Mouse (Mus musculus): ENCODE results near the gene Cbx4. TPM values are rescaled to one million over a fixed set of nuclear protein-coding genes. Genes with fewer than 3 reads are reported as not detected.

The Cbx4 gene
- polyA plus RNA-seq, 2 experiments = 11.4 to 24.3 TPM

- Histone ChIP-seq H3K4me1 (ENCODE audit: control insufficient read depth, insufficient read depth, low read length) (peaks cover 68% of the 10 kb centered on the region), H3K9me3 (ENCODE audit: control insufficient read depth, low read length) (no peaks in the 10 kb centered on the region), H3K4me3 (replicated peaks; ENCODE audit: low read length) (peak within 1 kb of the TSS; percentile 77), H3K27ac (replicated peaks; ENCODE audit: low read depth, low read length) (peak within 1 kb of the TSS; percentile 78), H3K27me3 (ENCODE audit: control insufficient read depth, insufficient read depth, low read length) (peaks cover 54% of the 10 kb centered on the region), H3K9ac (ENCODE audit: low read depth, low read length, severe bottlenecking) (peak within 1 kb of the TSS; percentile 78), H3K4me2 (replicated peaks; ENCODE audit: low read depth, low read length, severe bottlenecking) (peak within 1 kb of the TSS; percentile 100), H3K36me3 (ENCODE audit: control insufficient read depth, insufficient read depth, low read length) (peaks cover 9% of the 10 kb centered on the region)
- ATAC-seq (ENCODE audit: low FRiP score, low read depth) (peak; percentile 93), DNase-seq (ENCODE audit: low spot score) (peak; percentile 100)
- WGBS = 3% methylated on average over 50 of the region's 63 CpGs
- peak; percentile 50; the same call in 1 of the 2 replicates for TF ChIP-seq POLR2A (IDR thresholded peaks at IDR 0.05; ENCODE audit: borderline replicate concordance, extremely low read depth, insufficient read depth, insufficient read length)
Measured at GRCm38 (mm10) chr11:119040600-119041324, 45.3 kb downstream of the Cbx4 start, which contains the start of gene Cbx8. Cbx8 (minus strand) TSS chr11:119040969.

GRCm38 (mm10) chr11:119039732-119040512 lies 46.1 kb downstream of the Cbx4 start:
- 8% methylated on average over 21 of the region's 21 CpGs for WGBS
- Histone ChIP-seq H3K4me3 (replicated peaks; ENCODE audit: low read length) (peak overlapping the region; percentile 77), H3K27ac (replicated peaks; ENCODE audit: low read depth, low read length) (peak overlapping the region; percentile 78; the same call in 1 of the 2 replicates), H3K4me1 (ENCODE audit: control insufficient read depth, insufficient read depth, low read length) (peaks cover 67% of the 10 kb centered on the region), H3K4me2 (replicated peaks; ENCODE audit: low read depth, low read length, severe bottlenecking) (peak overlapping the region; percentile 100), H3K9ac (ENCODE audit: low read depth, low read length, severe bottlenecking) (peak overlapping the region; percentile 78), H3K27me3 (ENCODE audit: control insufficient read depth, insufficient read depth, low read length) (peaks cover 55% of the 10 kb centered on the region), H3K9me3 (ENCODE audit: control insufficient read depth, low read length) (no peaks in the 10 kb centered on the region), H3K36me3 (ENCODE audit: control insufficient read depth, insufficient read depth, low read length) (peaks cover 9% of the 10 kb centered on the region)
- ATAC-seq (ENCODE audit: low FRiP score, low read depth) (no peak), DNase-seq (ENCODE audit: low spot score) (no peak)
- no peak for TF ChIP-seq POLR2A (IDR thresholded peaks at IDR 0.05; ENCODE audit: borderline replicate concordance, extremely low read depth, insufficient read depth, insufficient read length)

GRCm38 (mm10) chr11:119038744-119039484 lies 47.1 kb downstream of the Cbx4 start:
- Histone ChIP-seq H3K4me3 (replicated peaks; ENCODE audit: low read length) (no peak overlapping the region), H3K4me1 (ENCODE audit: control insufficient read depth, insufficient read depth, low read length) (peaks cover 63% of the 10 kb centered on the region), H3K36me3 (ENCODE audit: control insufficient read depth, insufficient read depth, low read length) (peaks cover 9% of the 10 kb centered on the region), H3K9ac (ENCODE audit: low read depth, low read length, severe bottlenecking) (no peak overlapping the region), H3K27ac (replicated peaks; ENCODE audit: low read depth, low read length) (no peak overlapping the region), H3K9me3 (ENCODE audit: control insufficient read depth, low read length) (no peaks in the 10 kb centered on the region), H3K27me3 (ENCODE audit: control insufficient read depth, insufficient read depth, low read length) (peaks cover 52% of the 10 kb centered on the region), H3K4me2 (replicated peaks; ENCODE audit: low read depth, low read length, severe bottlenecking) (0 out of 2 replicates have a peak overlapping the region, but pooled peaks have one; percentile 11)
- 37% methylated on average over 22 of the region's 22 CpGs for WGBS
- no peak for ATAC-seq (ENCODE audit: low FRiP score, low read depth)
- TF ChIP-seq POLR2A (IDR thresholded peaks at IDR 0.05; ENCODE audit: borderline replicate concordance, extremely low read depth, insufficient read depth, insufficient read length) = no peak
- DNase-seq (ENCODE audit: low spot score) = no peak

- WGBS = 8% methylated on average over 18 of the region's 18 CpGs
- Histone ChIP-seq H3K9me3 (ENCODE audit: control insufficient read depth, low read length) (no peaks in the 10 kb centered on the region), H3K27ac (replicated peaks; ENCODE audit: low read depth, low read length) (no peak overlapping the region), H3K4me3 (replicated peaks; ENCODE audit: low read length) (peak overlapping the region; percentile 52), H3K4me1 (ENCODE audit: control insufficient read depth, insufficient read depth, low read length) (peaks cover 55% of the 10 kb centered on the region), H3K27me3 (ENCODE audit: control insufficient read depth, insufficient read depth, low read length) (peaks cover 48% of the 10 kb centered on the region), H3K4me2 (replicated peaks; ENCODE audit: low read depth, low read length, severe bottlenecking) (peak overlapping the region; percentile 89), H3K36me3 (ENCODE audit: control insufficient read depth, insufficient read depth, low read length) (peaks cover 9% of the 10 kb centered on the region), H3K9ac (ENCODE audit: low read depth, low read length, severe bottlenecking) (peak overlapping the region; percentile 50)
- ATAC-seq (ENCODE audit: low FRiP score, low read depth) (no peak), DNase-seq (ENCODE audit: low spot score) (no peak)
- no peak for TF ChIP-seq POLR2A (IDR thresholded peaks at IDR 0.05; ENCODE audit: borderline replicate concordance, extremely low read depth, insufficient read depth, insufficient read length)
Measured at GRCm38 (mm10) chr11:119037780-119038401, 48.1 kb downstream of the Cbx4 start.
